Mouse (Mus musculus) myocyte (in vitro differentiated cells): Measurements from ENCODE around the gene Cyp2a12. TPM values are rescaled to one million over a fixed set of nuclear protein-coding genes. Genes with fewer than 3 reads are reported as not detected.
"Not testable (repeated sequence)": the region's sequence is repeated elsewhere in the genome, so short reads cannot be mapped to it uniquely, and the experiment has no call there.

Source experiments
- H3K27me3 ChIP-seq: one replicate; pipeline ENCODE4 v1.6.1; 2011; ENCODE audit not compliant: control insufficient read depth, insufficient read depth, insufficient read length
- H3K36me3 ChIP-seq: one replicate; pipeline ENCODE4 v1.6.1; 2011; ENCODE audit not compliant: control insufficient read depth, insufficient read depth
- H3K4me2 ChIP-seq: one replicate; pipeline ENCODE4 v1.6.1; 2011; ENCODE audit warnings: low read depth, control low read depth
- H3K4me3 ChIP-seq: one replicate; pipeline ENCODE4 v1.5.1; 2011; ENCODE audit warnings: mild to moderate bottlenecking, control low read depth, moderate library complexity
- H3K79me2 ChIP-seq: one replicate; pipeline ENCODE4 v1.6.1; 2011; ENCODE audit not compliant: control insufficient read depth, insufficient read depth
- H3ac ChIP-seq: one replicate; pipeline ENCODE4 v1.6.1; 2011; ENCODE audit not compliant: control insufficient read depth, insufficient read length
- CEBPB ChIP-seq: IDR thresholded peaks from 2 replicates; pipeline ENCODE4 v1.6.1; 2011; ENCODE audit warnings: mild to moderate bottlenecking, moderate library complexity; ENCODE audit not compliant: poor library complexity, insufficient read depth, severe bottlenecking
- E2F4 ChIP-seq: IDR thresholded peaks from one replicate; pipeline ENCODE4 v1.6.1; 2011; ENCODE audit warnings: mild to moderate bottlenecking, control low read depth, moderate library complexity; ENCODE audit not compliant: insufficient read depth
- MAX ChIP-seq: IDR thresholded peaks from one replicate; pipeline ENCODE4 v1.6.1; 2011; ENCODE audit warnings: low read depth, mild to moderate bottlenecking, control low read depth
- MYOD1 ChIP-seq, 3 experiments: IDR thresholded peaks; one replicate each; pipeline ENCODE4 v1.6.1; 2011; ENCODE audit warnings: control low read depth in 2 of 3, low read depth in 2 of 3, mild to moderate bottlenecking in 2 of 3, moderate library complexity in 1 of 3; ENCODE audit not compliant: insufficient read length in 2 of 3, control insufficient read depth in 1 of 3
- MYOG ChIP-seq, 3 experiments: IDR thresholded peaks; one replicate each; pipeline ENCODE4 v1.6.1; 2011; ENCODE audit warnings: control low read depth in 2 of 3, low read depth in 2 of 3, mild to moderate bottlenecking in 2 of 3; ENCODE audit not compliant: insufficient read length in 2 of 3, control insufficient read depth in 1 of 3, insufficient read depth in 1 of 3
- POLR2A ChIP-seq: IDR thresholded peaks from one replicate; pipeline ENCODE4 v1.6.1; 2011; ENCODE audit warnings: low read depth, mild to moderate bottlenecking, control low read depth, moderate library complexity; ENCODE audit not compliant: insufficient read length
- POLR2AphosphoS2 ChIP-seq: IDR thresholded peaks from one replicate; pipeline ENCODE4 v1.6.1; 2011; ENCODE audit warnings: low read depth, control low read depth; ENCODE audit not compliant: insufficient read length
- REST ChIP-seq: IDR thresholded peaks from one replicate; pipeline ENCODE4 v1.6.1; 2011; ENCODE audit warnings: mild to moderate bottlenecking, control low read depth, moderate library complexity; ENCODE audit not compliant: insufficient read depth, insufficient read length
- SRF ChIP-seq: IDR thresholded peaks from one replicate; pipeline ENCODE4 v1.6.1; 2011; ENCODE audit warnings: low read depth; ENCODE audit not compliant: control insufficient read depth, insufficient read length
- TCF12 ChIP-seq: IDR thresholded peaks from one replicate; pipeline ENCODE4 v1.6.1; 2011; ENCODE audit warnings: mild to moderate bottlenecking, control low read depth; ENCODE audit not compliant: poor library complexity, insufficient read depth, severe bottlenecking
- TCF3 ChIP-seq: IDR thresholded peaks from one replicate; pipeline ENCODE4 v1.6.1; 2011; ENCODE audit warnings: low read depth, control low read depth; ENCODE audit not compliant: insufficient read length
- USF1 ChIP-seq: IDR thresholded peaks from one replicate; pipeline ENCODE4 v1.6.1; 2011; ENCODE audit warnings: low read depth, mild to moderate bottlenecking, control low read depth, moderate library complexity
- polyA plus RNA-seq: library from polyadenylated mRNA; unstranded; fragments of >200 nt; fragmentation: generic; extraction: Trizol; gene quantifications from one replicate; pipeline ENCODE4 v1.2.1, GENCODE M21; 2012; ENCODE audit warnings: missing spikeins

The Cyp2a12 gene
- not detected for polyA plus RNA-seq

GRCm38 (mm10) chr7:27028789-27029188, at the start of gene Cyp2a12:
TSS of gene Cyp2a12 (plus strand) at chr7:27029081.
- H3K4me3 ChIP-seq: no peak within 1 kb of the TSS
- H3ac ChIP-seq: no peak within 1 kb of the TSS
- no peak within 1 kb of the TSS for H3K4me2 ChIP-seq
- no peaks in the 10 kb centered on the region for H3K79me2 ChIP-seq
- no peaks in the 10 kb centered on the region for H3K36me3 ChIP-seq
- no peaks in the 10 kb centered on the region for H3K27me3 ChIP-seq
- TF ChIP-seq SRF (no peak), MYOG (IDR thresholded peaks at IDR 0.05; ENCODE audit: control insufficient read depth in 1 of 3, insufficient read depth in 1 of 3, insufficient read length in 2 of 3, low read depth in 2 of 3) (no peak), TCF12 (no peak), MYOD1 (IDR thresholded peaks at IDR 0.05; ENCODE audit: control insufficient read depth in 1 of 3, insufficient read length in 2 of 3, low read depth in 2 of 3) (no peak), TCF3 (no peak), POLR2A (no peak), POLR2AphosphoS2 (no peak), MAX (no peak), CEBPB (no peak), E2F4 (no peak), USF1 (no peak), REST (no peak)

- not testable (repeated sequence) for H3K79me2 ChIP-seq, H3K4me3 ChIP-seq, H3K27me3 ChIP-seq, H3ac ChIP-seq, H3K4me2 ChIP-seq, H3K36me3 ChIP-seq
Observed at GRCm38 (mm10) chr7:26981464-26981863, 47.4 kb upstream of the Cyp2a12 start.

GRCm38 (mm10) chr7:26981937-26982336, 46.9 kb upstream of the Cyp2a12 start:
- not testable (repeated sequence) for H3K27me3 ChIP-seq, H3K79me2 ChIP-seq, H3K4me2 ChIP-seq, H3ac ChIP-seq, H3K4me3 ChIP-seq, H3K36me3 ChIP-seq

- no peak overlapping the region for H3ac ChIP-seq
- no peaks in the 10 kb centered on the region for H3K27me3 ChIP-seq
- H3K4me2 ChIP-seq: no peak overlapping the region
- H3K79me2 ChIP-seq: no peaks in the 10 kb centered on the region
- H3K36me3 ChIP-seq: no peaks in the 10 kb centered on the region
- H3K4me3 ChIP-seq: no peak overlapping the region
- TF ChIP-seq MYOG (IDR thresholded peaks at IDR 0.05; ENCODE audit: control insufficient read depth in 1 of 3, insufficient read depth in 1 of 3, insufficient read length in 2 of 3, low read depth in 2 of 3) (no peak), CEBPB (no peak), POLR2A (no peak), SRF (no peak), E2F4 (no peak), MAX (no peak), USF1 (no peak), REST (no peak), MYOD1 (IDR thresholded peaks at IDR 0.05; ENCODE audit: control insufficient read depth in 1 of 3, insufficient read length in 2 of 3, low read depth in 2 of 3) (no peak), POLR2AphosphoS2 (no peak)
Observed at GRCm38 (mm10) chr7:26982551-26982950, 46.3 kb upstream of the Cyp2a12 start.

GRCm38 (mm10) chr7:26983151-26983550, 45.7 kb upstream of the Cyp2a12 start:
- not testable (repeated sequence) for H3K27me3 ChIP-seq

GRCm38 (mm10) chr7:27026581-27026980, 2.3 kb upstream of the Cyp2a12 start:
- not testable (repeated sequence) for H3K4me3 ChIP-seq, H3K79me2 ChIP-seq, H3K36me3 ChIP-seq, H3K4me2 ChIP-seq, H3K27me3 ChIP-seq, H3ac ChIP-seq

More at GRCm38 (mm10) chr7:26983151-26983550, 45.7 kb upstream of the Cyp2a12 start:
- not testable (repeated sequence) for H3K79me2 ChIP-seq, H3K36me3 ChIP-seq, H3K4me3 ChIP-seq, H3ac ChIP-seq, H3K4me2 ChIP-seq

GRCm38 (mm10) chr7:27048886-27049285, 20.0 kb downstream of the Cyp2a12 start:
- not testable (repeated sequence) for H3K27me3 ChIP-seq, H3ac ChIP-seq, H3K79me2 ChIP-seq, H3K36me3 ChIP-seq, H3K4me2 ChIP-seq, H3K4me3 ChIP-seq

- not testable (repeated sequence) for H3ac ChIP-seq, H3K4me2 ChIP-seq, H3K79me2 ChIP-seq, H3K27me3 ChIP-seq, H3K36me3 ChIP-seq, H3K4me3 ChIP-seq
Observed at GRCm38 (mm10) chr7:27059333-27059732, 30.5 kb downstream of the Cyp2a12 start.

GRCm38 (mm10) chr7:27059896-27060295, 31.0 kb downstream of the Cyp2a12 start:
- H3K27me3 ChIP-seq, H3ac ChIP-seq, H3K36me3 ChIP-seq: not testable (repeated sequence)

More at GRCm38 (mm10) chr7:27059896-27060295, 31.0 kb downstream of the Cyp2a12 start:
- not testable (repeated sequence) for H3K79me2 ChIP-seq, H3K4me2 ChIP-seq, H3K4me3 ChIP-seq
